Comparison of ENCODE assay signal across 23 mouse cellular contexts in the genomic region with DNA sequence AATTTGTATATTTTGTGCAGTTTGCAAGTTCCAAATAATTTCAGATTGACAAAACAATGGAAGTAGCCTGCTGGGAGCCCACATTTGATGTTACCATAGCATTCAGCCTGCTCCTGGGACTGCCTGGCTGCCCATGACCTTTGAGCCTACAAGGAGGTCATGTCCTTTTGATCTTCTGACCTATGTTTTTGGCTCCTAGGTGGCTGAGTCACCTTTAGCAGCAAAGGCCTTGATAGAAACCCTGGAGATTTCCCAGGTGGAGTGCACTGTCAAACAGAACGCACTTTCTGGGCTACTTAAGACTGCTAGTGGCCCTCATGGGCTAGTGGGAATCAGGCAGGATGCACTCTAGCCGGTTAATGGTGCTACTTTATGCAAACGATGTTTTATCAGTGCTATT.
"Had no signal": no experiment of that assay in that cellular context is flagged by ENCODE, and none has a peak within 500 bp of the region (broad histone marks: within the 10 kb centered on the region; RNA-seq: fewer than 3 reads in every experiment).

No protein-coding gene starts in this region.

- H3K4me3 ChIP-seq: gastrocnemius, adult 2 months; heart, adult 2 months; heart, embryonic 13.5 days; heart, embryonic 15.5 days; hindbrain, embryonic 10.5 days; hindbrain, embryonic 12.5 days; intestine, embryonic 15.5 days; layer of hippocampus, adult 2 months; left cerebral cortex, adult 2 months; limb, embryonic 10.5 days; limb, embryonic 12.5 days had no signal

- H3K4me2 ChIP-seq: heart, embryonic 11.5 days; heart, embryonic 13.5 days; heart, embryonic 15.5 days; hindbrain, embryonic 12.5 days; hindbrain, embryonic 14.5 days; intestine, embryonic 15.5 days; limb, embryonic 12.5 days had no signal

- H3K4me1 ChIP-seq: hindbrain, embryonic 12.5 days; intestine, embryonic 15.5 days; limb, embryonic 12.5 days had no signal

- H3K27me3 ChIP-seq: heart, embryonic 13.5 days; heart, embryonic 15.5 days; hindbrain, embryonic 12.5 days; intestine, embryonic 15.5 days; limb, embryonic 12.5 days had no signal

- H3K36me3 ChIP-seq: heart, embryonic 13.5 days; heart, embryonic 15.5 days; hindbrain, embryonic 10.5 days; hindbrain, embryonic 12.5 days; intestine, embryonic 15.5 days; limb, embryonic 10.5 days; limb, embryonic 12.5 days had no signal

- H3K9me3 ChIP-seq: heart, embryonic 13.5 days; heart, embryonic 15.5 days; hindbrain, embryonic 10.5 days; hindbrain, embryonic 12.5 days; intestine, embryonic 15.5 days; limb, embryonic 10.5 days; limb, embryonic 12.5 days had no signal

- ATAC-seq: hindbrain, embryonic 16.5 days; inflammation-experienced regulatory T-cells, adult 6 months; intestine, embryonic 15.5 days; intestine, postnatal 0 days had no signal

- DNase-seq: gastrocnemius, adult 2 months; gastrocnemius, postnatal 10 days; gastrocnemius, postnatal 25 days; heart, adult 2 months; heart, postnatal 4 days; kidney, postnatal 10 days; kidney, postnatal 36 days; liver had no signal

- H3K9ac ChIP-seq: heart, embryonic 13.5 days; heart, embryonic 15.5 days; hindbrain, embryonic 12.5 days; hindbrain, embryonic 14.5 days; intestine, embryonic 15.5 days; limb, embryonic 12.5 days; liver, embryonic 14.5 days had no signal

- H3K27ac ChIP-seq: gastrocnemius, adult 2 months; heart, adult 2 months; heart, embryonic 13.5 days; heart, embryonic 15.5 days; hindbrain, embryonic 10.5 days; hindbrain, embryonic 12.5 days; hindbrain, embryonic 14.5 days; intestine, embryonic 15.5 days; layer of hippocampus, adult 2 months; left cerebral cortex, adult 2 months; limb, embryonic 10.5 days; limb, embryonic 12.5 days; liver, embryonic 14.5 days had no signal
